Mouse (Mus musculus): ENCODE measurements at regions not wholly inside any gene's neighbourhood (a gene's known extent, or its start where the extent isn't known, plus 50 kb on each side); places are given as distances from the start of the nearest gene placed in this dataset.
A peak's percentile ranks its signal among the peaks of the same experiment; 100 is the strongest.

DNA sequence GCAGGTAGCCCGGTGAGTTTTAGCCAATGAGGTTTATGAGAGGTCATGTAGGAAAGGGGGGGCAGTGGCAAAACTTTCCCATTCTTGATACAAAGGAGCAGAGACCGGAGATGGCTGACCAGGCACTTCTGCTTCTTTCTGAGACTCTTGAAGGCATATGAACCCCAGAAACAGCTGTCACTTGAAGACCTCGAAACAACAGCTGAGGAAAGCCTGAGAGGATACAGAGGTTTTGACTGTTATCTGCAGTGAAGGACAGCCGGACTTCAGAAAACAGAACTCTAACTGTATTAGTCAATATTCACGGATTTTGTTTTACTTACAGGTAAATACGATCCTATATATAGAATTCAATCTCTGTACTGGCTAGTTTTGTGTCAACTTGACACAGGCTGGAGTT lies 50.0 kb upstream of the Tiparp start:
- DNase-seq (ENCODE audit: low spot score) = no peak
- Histone ChIP-seq H3K4me2 (replicated peaks; ENCODE audit: low read depth, low read length) (no peak overlapping the region), H3K9ac (replicated peaks; ENCODE audit: low read depth) (no peak overlapping the region), H3K27ac (ENCODE audit: low read length) (no peak overlapping the region), H3K4me3 (ENCODE audit: low read depth, low read length) (no peak overlapping the region), H3K4me1 (ENCODE audit: insufficient read depth, low read depth, low read length) (no peaks in the 10 kb centered on the region), H3K27me3 (replicated peaks; ENCODE audit: insufficient read depth, low read length) (no peaks in the 10 kb centered on the region), H3K36me3 (ENCODE audit: insufficient read depth, low read length) (no peaks in the 10 kb centered on the region), H3K9me3 (ENCODE audit: low read length) (no peaks in the 10 kb centered on the region)
- no peak for ATAC-seq
- 88% methylated on average over 6 of the region's 6 CpGs for WGBS
- no peak for TF ChIP-seq EP300 (IDR thresholded peaks at IDR 0.05)
- no peak for TF ChIP-seq CTCF (IDR thresholded peaks at IDR 0.05)

DNA sequence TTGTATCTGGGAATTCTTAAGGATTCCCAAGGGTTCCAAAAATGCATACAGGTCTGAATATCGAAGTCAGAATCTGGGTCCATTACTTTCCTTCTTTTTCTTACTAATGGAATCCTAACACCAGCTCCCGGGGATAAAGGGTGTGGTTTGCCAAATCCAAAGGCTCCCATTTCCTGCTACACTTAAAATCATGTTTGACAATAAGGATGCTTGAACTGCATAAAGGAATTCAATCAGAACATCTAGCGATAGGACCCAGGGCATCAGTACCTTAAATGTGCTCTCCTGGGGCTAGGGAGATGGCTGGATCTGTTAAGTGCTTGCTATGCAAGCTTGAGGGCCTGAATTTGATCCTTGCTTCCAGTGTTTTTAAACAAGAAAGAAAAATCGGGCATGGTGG lies 51.1 kb upstream of the Tiparp start:
- H3K9ac ChIP-seq (replicated peaks; ENCODE audit: low read depth) = no peak overlapping the region
- H3K4me3 ChIP-seq (ENCODE audit: low read depth, low read length) = no peak overlapping the region
- ATAC-seq (no peak), DNase-seq (ENCODE audit: low spot score) (no peak)
- no peak overlapping the region for H3K27ac ChIP-seq (ENCODE audit: low read length)
- H3K27me3 ChIP-seq (replicated peaks; ENCODE audit: insufficient read depth, low read length) = no peaks in the 10 kb centered on the region
- TF ChIP-seq EP300 (IDR thresholded peaks at IDR 0.05) = no peak
- no peak for TF ChIP-seq CTCF (IDR thresholded peaks at IDR 0.05)
- H3K36me3 ChIP-seq (ENCODE audit: insufficient read depth, low read length) = no peaks in the 10 kb centered on the region
- no peak overlapping the region for H3K4me2 ChIP-seq (replicated peaks; ENCODE audit: low read depth, low read length)
- no peaks in the 10 kb centered on the region for H3K9me3 ChIP-seq (ENCODE audit: low read length)
- WGBS = 44% methylated on average over 4 of the region's 4 CpGs
- H3K4me1 ChIP-seq (ENCODE audit: insufficient read depth, low read depth, low read length) = no peaks in the 10 kb centered on the region

DNA sequence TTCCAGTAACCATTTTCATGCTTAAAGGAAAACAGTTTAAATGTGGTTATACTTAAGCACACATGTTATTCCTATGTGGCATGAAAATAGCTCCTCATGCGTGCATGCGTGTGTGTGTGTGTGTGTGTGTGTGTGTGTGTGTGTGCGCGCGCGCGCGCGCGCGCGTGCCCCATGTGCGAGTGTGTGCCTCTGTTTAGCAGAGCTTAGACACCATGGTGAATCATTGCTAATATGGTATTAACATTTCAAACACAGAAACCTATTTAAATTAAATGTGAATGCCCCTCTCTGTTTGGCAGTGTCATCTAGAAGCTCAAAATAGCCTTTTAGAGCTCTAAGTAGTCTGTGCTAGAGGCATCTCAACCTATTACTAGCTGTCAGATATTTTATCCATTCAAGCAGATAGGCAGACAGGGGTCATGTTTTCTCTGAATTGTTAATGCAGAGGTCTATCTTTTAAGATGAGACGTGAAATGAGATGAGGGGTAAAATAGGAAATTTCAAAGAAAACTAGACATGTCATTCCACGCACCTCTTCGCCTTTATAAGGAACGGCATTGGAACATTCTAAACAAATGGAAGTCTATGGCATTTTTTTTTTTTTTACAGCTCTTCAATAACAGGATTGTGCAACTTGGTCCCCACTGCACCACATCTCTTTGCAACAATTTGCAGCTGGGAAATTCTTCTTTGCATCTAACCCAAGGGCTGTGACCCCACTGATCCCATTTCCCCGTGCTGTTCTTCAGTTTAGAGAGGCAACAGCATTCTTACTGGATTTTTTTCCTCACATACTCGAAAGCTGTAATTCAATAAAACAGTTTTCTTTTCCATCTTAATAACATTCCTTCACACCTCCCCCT lies 51.9 kb upstream of the Tiparp start:
- no peaks in the 10 kb centered on the region for H3K36me3 ChIP-seq (ENCODE audit: insufficient read depth, low read length)
- 79% methylated on average over 19 of the region's 19 CpGs for WGBS
- DNase-seq (ENCODE audit: low spot score) = peak; percentile 54

DNA sequence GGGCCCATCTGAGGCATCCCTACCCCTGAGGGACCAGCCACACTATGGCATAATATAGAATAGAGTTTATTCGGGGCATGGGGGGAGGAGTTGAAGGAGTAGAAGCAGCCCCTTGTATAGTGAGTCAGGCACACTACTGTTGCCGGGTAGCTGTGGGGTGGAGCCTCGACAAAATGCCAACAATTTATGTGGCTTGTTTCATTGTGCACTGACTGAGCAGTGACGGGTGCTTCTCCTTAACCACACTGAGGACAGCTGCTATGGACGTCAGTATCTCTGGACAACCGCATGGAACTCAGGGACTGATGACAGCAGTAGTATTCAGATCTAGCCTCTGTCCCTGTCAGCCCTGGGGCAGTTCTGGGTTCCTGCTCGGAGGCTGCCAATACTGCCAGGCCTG lies 53.6 kb upstream of the Tiparp start:
- 67% methylated on average over 7 of the region's 7 CpGs for WGBS
- no peaks in the 10 kb centered on the region for H3K36me3 ChIP-seq (ENCODE audit: insufficient read depth, low read length)
- H3K9ac ChIP-seq (replicated peaks; ENCODE audit: low read depth) = no peak overlapping the region
- H3K9me3 ChIP-seq (ENCODE audit: low read length) = no peaks in the 10 kb centered on the region
- DNase-seq (ENCODE audit: low spot score) (no peak), ATAC-seq (peak; percentile 25; the same call in 1 of the 2 replicates)
- TF ChIP-seq CTCF (IDR thresholded peaks at IDR 0.05) (no peak), EP300 (IDR thresholded peaks at IDR 0.05) (no peak)
- no peak overlapping the region for H3K27ac ChIP-seq (ENCODE audit: low read length)
- H3K27me3 ChIP-seq (replicated peaks; ENCODE audit: insufficient read depth, low read length) = no peaks in the 10 kb centered on the region
- H3K4me3 ChIP-seq (ENCODE audit: low read depth, low read length) = no peak overlapping the region
- H3K4me1 ChIP-seq (ENCODE audit: insufficient read depth, low read depth, low read length) = no peaks in the 10 kb centered on the region
- H3K4me2 ChIP-seq (replicated peaks; ENCODE audit: low read depth, low read length) = no peak overlapping the region

More for the DNA sequence above, 51.9 kb upstream of the Tiparp start:
- ATAC-seq = no peak
- H3K4me3 ChIP-seq (ENCODE audit: low read depth, low read length) = no peak overlapping the region
- H3K9me3 ChIP-seq (ENCODE audit: low read length) = no peaks in the 10 kb centered on the region
- H3K4me2 ChIP-seq (replicated peaks; ENCODE audit: low read depth, low read length) = no peak overlapping the region
- no peaks in the 10 kb centered on the region for H3K27me3 ChIP-seq (replicated peaks; ENCODE audit: insufficient read depth, low read length)
- TF ChIP-seq EP300 (IDR thresholded peaks at IDR 0.05) (no peak), CTCF (IDR thresholded peaks at IDR 0.05) (no peak)
- no peak overlapping the region for H3K27ac ChIP-seq (ENCODE audit: low read length)
- no peaks in the 10 kb centered on the region for H3K4me1 ChIP-seq (ENCODE audit: insufficient read depth, low read depth, low read length)
- H3K9ac ChIP-seq (replicated peaks; ENCODE audit: low read depth) = no peak overlapping the region

DNA sequence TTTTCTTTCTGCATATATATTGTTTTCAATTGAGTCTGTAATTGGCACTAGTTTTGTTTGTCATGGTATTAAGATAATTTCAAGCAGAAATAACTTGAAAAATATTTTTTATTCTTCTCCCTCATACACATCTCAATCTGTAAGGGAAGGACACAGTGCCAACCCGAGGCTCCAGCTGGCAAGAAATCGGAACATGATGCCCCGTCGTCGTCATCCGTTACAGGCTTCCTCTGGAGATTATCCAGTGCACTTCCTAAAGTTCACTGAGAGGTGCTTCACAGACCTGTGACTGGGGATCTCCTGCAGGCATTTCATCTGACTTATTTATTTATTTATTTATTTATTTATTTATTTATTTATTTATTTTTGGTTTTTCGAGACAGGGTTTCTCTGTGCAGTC lies 56.4 kb upstream of the Tiparp start:
- WGBS = 75% methylated on average over 7 of the region's 7 CpGs
- H3K27ac ChIP-seq (ENCODE audit: low read length) = no peak overlapping the region
- TF ChIP-seq EP300 (IDR thresholded peaks at IDR 0.05) (no peak), CTCF (IDR thresholded peaks at IDR 0.05) (no peak)
- H3K36me3 ChIP-seq (ENCODE audit: insufficient read depth, low read length) = no peaks in the 10 kb centered on the region
- H3K4me1 ChIP-seq (ENCODE audit: insufficient read depth, low read depth, low read length) = no peaks in the 10 kb centered on the region
- DNase-seq (ENCODE audit: low spot score) (no peak), ATAC-seq (no peak)
- no peaks in the 10 kb centered on the region for H3K9me3 ChIP-seq (ENCODE audit: low read length)
- H3K4me3 ChIP-seq (ENCODE audit: low read depth, low read length) = no peak overlapping the region
- H3K4me2 ChIP-seq (replicated peaks; ENCODE audit: low read depth, low read length) = no peak overlapping the region
- H3K27me3 ChIP-seq (replicated peaks; ENCODE audit: insufficient read depth, low read length) = no peaks in the 10 kb centered on the region
- no peak overlapping the region for H3K9ac ChIP-seq (replicated peaks; ENCODE audit: low read depth)

DNA sequence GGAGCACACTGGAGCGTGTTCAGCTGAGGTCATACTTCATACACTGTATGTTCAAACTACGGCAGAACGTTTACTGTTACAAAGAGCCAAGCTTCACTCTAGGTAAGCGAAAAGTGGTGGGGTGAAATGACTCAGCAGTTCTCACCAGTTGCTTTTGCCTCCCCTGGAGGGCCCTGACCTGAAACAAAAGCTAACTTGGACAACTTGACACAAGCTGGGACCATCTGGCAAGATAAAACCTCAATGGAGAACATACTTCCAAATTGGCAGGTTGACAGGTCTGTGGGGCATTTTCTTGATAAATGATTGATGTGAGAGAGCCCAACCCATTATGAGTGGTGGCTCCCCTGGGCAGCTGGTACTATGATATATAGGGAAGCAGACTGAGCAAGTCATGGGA lies 59.0 kb upstream of the Tiparp start:
- Histone ChIP-seq H3K36me3 (ENCODE audit: insufficient read depth, low read length) (no peaks in the 10 kb centered on the region), H3K4me1 (ENCODE audit: insufficient read depth, low read depth, low read length) (no peaks in the 10 kb centered on the region), H3K4me2 (replicated peaks; ENCODE audit: low read depth, low read length) (no peak overlapping the region), H3K27me3 (replicated peaks; ENCODE audit: insufficient read depth, low read length) (no peaks in the 10 kb centered on the region), H3K9ac (replicated peaks; ENCODE audit: low read depth) (no peak overlapping the region), H3K9me3 (ENCODE audit: low read length) (no peaks in the 10 kb centered on the region), H3K27ac (ENCODE audit: low read length) (no peak overlapping the region), H3K4me3 (ENCODE audit: low read depth, low read length) (no peak overlapping the region)
- DNase-seq (ENCODE audit: low spot score) = no peak
- TF ChIP-seq EP300 (IDR thresholded peaks at IDR 0.05) (no peak), CTCF (IDR thresholded peaks at IDR 0.05) (no peak)
- WGBS = 59% methylated on average over 4 of the region's 4 CpGs
- ATAC-seq = no peak

Data from lung, postnatal 0 days (tissue).